Mouse (Mus musculus): ENCODE measurements around the gene Pm20d1.

- TF ChIP-seq CTCF (IDR thresholded peaks at IDR 0.05; ENCODE audit: insufficient read depth, low read length) = no peak
- no peak for TF ChIP-seq POLR2A (IDR thresholded peaks at IDR 0.05; ENCODE audit: borderline replicate concordance, extremely low read depth, low read depth, low read length)
Measured at GRCm38 (mm10) chr1:131816886-131817285, 19.7 kb downstream of the Pm20d1 start.
